Comparison of ENCODE assay signal across 9 mouse cellular contexts in the genomic region with DNA sequence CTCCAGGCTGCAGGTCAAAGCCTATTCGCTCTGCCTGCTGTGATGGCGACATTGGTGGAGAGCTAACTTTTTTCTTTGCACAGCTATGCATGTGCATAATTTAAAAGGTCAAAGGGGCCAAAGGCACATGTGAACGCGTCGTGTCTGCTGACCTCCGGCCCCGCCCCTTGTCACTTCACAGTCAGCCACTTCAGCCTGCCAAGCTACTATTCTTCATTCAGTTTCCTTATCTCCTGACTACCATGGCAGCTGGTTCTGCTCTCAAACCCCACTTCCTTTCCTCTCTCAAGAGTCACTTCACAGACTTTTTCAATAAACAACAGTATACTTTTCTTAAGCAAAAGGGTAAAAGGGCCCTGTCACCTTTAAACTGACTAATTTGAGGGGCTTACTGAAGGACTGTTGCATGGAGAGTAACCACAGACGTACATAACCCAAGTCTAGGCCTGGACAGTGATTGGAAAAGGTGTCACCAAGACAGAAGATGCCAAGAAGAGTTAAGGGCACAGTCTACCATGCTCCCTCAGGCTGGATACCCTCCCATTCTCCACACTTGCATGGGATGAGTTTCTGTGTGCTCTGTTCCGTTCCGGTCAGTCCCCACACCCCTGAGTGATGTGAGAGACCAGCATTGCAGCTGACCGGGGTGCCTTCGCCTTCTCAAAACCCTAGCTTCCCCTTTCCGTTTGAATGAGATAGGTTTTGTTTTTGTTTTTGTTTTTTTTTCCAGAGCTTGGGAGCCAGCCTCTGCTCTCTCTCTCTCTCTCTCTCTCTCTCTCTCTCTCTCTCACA. TPM values are rescaled to one million over a fixed set of nuclear protein-coding genes. Genes with fewer than 3 reads are reported as not detected.
DNase-seq lines count a peak whose midpoint lies in the region; ATAC-seq and TF ChIP-seq lines count a peak whose summit lies in the region.
"Had no signal": no experiment of that assay in that cellular context is flagged by ENCODE, and none has a peak within 500 bp of the region (broad histone marks: within the 10 kb centered on the region; RNA-seq: fewer than 3 reads in every experiment).

No protein-coding gene starts in this region.

- no peak overlapping the region for H3K4me3 ChIP-seq in bone marrow macrophage, adult 2 months (ENCODE audit: insufficient read depth, low read length)
- no peak overlapping the region for H3K4me3 ChIP-seq in layer of hippocampus, adult 2 months
- H3K4me3 ChIP-seq: neural tube, embryonic 13.5 days had no signal

- no peak for TF ChIP-seq CTCF in bone marrow macrophage, adult 2 months (IDR thresholded peaks at IDR 0.05; ENCODE audit: low read depth, low read length)
- TF ChIP-seq CTCF in layer of hippocampus, adult 2 months (conservative IDR thresholded peaks at IDR 0.05), result no peak

- peak; percentile 66 for ATAC-seq in megakaryocyte progenitor cell, adult 5-6 weeks (replicated peaks; ENCODE audit: poor library complexity)

- H3K27ac ChIP-seq in bone marrow macrophage, adult 2 months (ENCODE audit: insufficient read depth, low read depth, low read length), result peak overlapping the region; percentile 66
- H3K27ac ChIP-seq in layer of hippocampus, adult 2 months, result no peak overlapping the region
- H3K27ac ChIP-seq: neural tube, embryonic 13.5 days had no signal

- peaks cover 42% of the 10 kb centered on the region for H3K4me1 ChIP-seq in bone marrow macrophage, adult 2 months (ENCODE audit: control insufficient read depth, insufficient read depth, low read length)

- peak; percentile 30 for DNase-seq in embryo, embryonic 10.5 days (ENCODE audit: low spot score)
- DNase-seq in embryo, embryonic 11 days, result no peak
- peak; percentile 53 to 68 for DNase-seq in kidney, postnatal 4 days
- DNase-seq in layer of hippocampus, adult 2 months (ENCODE audit: low spot score in 2 of 2), result no peak
- no peak for DNase-seq in urinary bladder, postnatal 10 days (ENCODE audit: low spot score)
- no peak for DNase-seq in gastrocnemius, postnatal 4 days (ENCODE audit: low spot score in 2 of 2)

- TF ChIP-seq POLR2A in bone marrow macrophage, adult 2 months (IDR thresholded peaks at IDR 0.05; ENCODE audit: borderline replicate concordance, low read depth, low read length), result no peak

RNA-seq across cellular contexts. Expression of a gene that starts 10.3 kb away (rescaled TPM):
- 344 and 355 TPM in 2 replicates for polyA plus RNA-seq in bone marrow macrophage, adult 2 months (2012; ENCODE audit: insufficient read depth, insufficient read length, missing spikeins)
- total RNA-seq in megakaryocyte progenitor cell, adult 5-6 weeks (2015), result 597 and 639 TPM in 2 replicates
- 442 and 446 TPM in 2 replicates for total RNA-seq in megakaryocyte progenitor cell, adult 5-6 weeks (2017)
- 100 to 1,000 TPM; 280 to 297 TPM for total RNA-seq in layer of hippocampus, adult 2 months (2021)
- 1,000 to 10,000 TPM; 1,563 to 1,575 TPM for total RNA-seq in gastrocnemius, postnatal 4 days (2021)

RNA-seq across cellular contexts. Expression of a gene that starts 30.0 kb away (rescaled TPM):
- not detected in 2 replicates for polyA plus RNA-seq in bone marrow macrophage, adult 2 months (2012; ENCODE audit: insufficient read depth, insufficient read length, missing spikeins)
- 0.44 and 0.49 TPM in 2 replicates for total RNA-seq in megakaryocyte progenitor cell, adult 5-6 weeks (2015)
- 1.3 TPM in 1 of 2 replicates, not detected in the other for total RNA-seq in megakaryocyte progenitor cell, adult 5-6 weeks (2017)
- total RNA-seq in layer of hippocampus, adult 2 months (2021), result not detected
- total RNA-seq in gastrocnemius, postnatal 4 days (2021), result not detected
- polyA plus RNA-seq: neural tube, embryonic 13.5 days had no signal

RNA-seq across cellular contexts. Expression of a gene that starts 35.1 kb away (rescaled TPM):
- 37.0 and 40.5 TPM in 2 replicates for polyA plus RNA-seq in bone marrow macrophage, adult 2 months (2012; ENCODE audit: insufficient read depth, insufficient read length, missing spikeins)
- total RNA-seq in megakaryocyte progenitor cell, adult 5-6 weeks (2015), result 54.7 and 58.1 TPM in 2 replicates
- total RNA-seq in megakaryocyte progenitor cell, adult 5-6 weeks (2017), result 82.4 and 105 TPM in 2 replicates
- 10 to 100 TPM; 35.0 to 36.1 TPM for total RNA-seq in layer of hippocampus, adult 2 months (2021)
- total RNA-seq in gastrocnemius, postnatal 4 days (2021), result 10 to 100 TPM; 31.0 to 40.2 TPM

RNA-seq across cellular contexts. Expression of a gene that starts 35.1 kb away (rescaled TPM):
- 39.6 and 40.9 TPM in 2 replicates for polyA plus RNA-seq in bone marrow macrophage, adult 2 months (2012; ENCODE audit: insufficient read depth, insufficient read length, missing spikeins)
- total RNA-seq in megakaryocyte progenitor cell, adult 5-6 weeks (2015), result 13.5 and 17.5 TPM in 2 replicates
- 25.5 and 29.0 TPM in 2 replicates for total RNA-seq in megakaryocyte progenitor cell, adult 5-6 weeks (2017)
- total RNA-seq in layer of hippocampus, adult 2 months (2021), result 10 to 100 TPM; 14.0 to 14.2 TPM
- 10 to 100 TPM; 14.8 to 18.4 TPM for total RNA-seq in gastrocnemius, postnatal 4 days (2021)

Comparison
In these comparisons a context has a peak if more than half of its experiments do, and no peak if none do; other contexts are left out.
1. DNase-seq: peak in embryo, embryonic 10.5 days (single experiment) and kidney, postnatal 4 days (2 of 2); none in embryo, embryonic 11 days (single experiment), layer of hippocampus, adult 2 months (0 of 2), urinary bladder, postnatal 10 days (single experiment) and gastrocnemius, postnatal 4 days (0 of 2).